Mouse (Mus musculus) thymus, adult 2 months (tissue): Measurements from ENCODE around the gene Vsnl1.

ENCODE experiments used
- CTCF ChIP-seq: fragments of 200-500 bp; IDR thresholded peaks from 2 replicates; pipeline ENCODE4 v1.5.1; 2012; ENCODE audit warnings: mild to moderate bottlenecking, control low read depth, low read length, moderate library complexity, borderline replicate concordance; ENCODE audit not compliant: control insufficient read depth, poor library complexity, insufficient read depth; ENCODE audit errors: extremely low read depth
- POLR2A ChIP-seq: fragments of 200-500 bp; IDR thresholded peaks from 2 replicates; pipeline ENCODE4 v1.6.1; 2012; ENCODE audit warnings: mild to moderate bottlenecking, low read length, control low read depth, moderate library complexity; ENCODE audit not compliant: control insufficient read depth, poor library complexity, insufficient read depth; ENCODE audit errors: extremely low read depth

DNA sequence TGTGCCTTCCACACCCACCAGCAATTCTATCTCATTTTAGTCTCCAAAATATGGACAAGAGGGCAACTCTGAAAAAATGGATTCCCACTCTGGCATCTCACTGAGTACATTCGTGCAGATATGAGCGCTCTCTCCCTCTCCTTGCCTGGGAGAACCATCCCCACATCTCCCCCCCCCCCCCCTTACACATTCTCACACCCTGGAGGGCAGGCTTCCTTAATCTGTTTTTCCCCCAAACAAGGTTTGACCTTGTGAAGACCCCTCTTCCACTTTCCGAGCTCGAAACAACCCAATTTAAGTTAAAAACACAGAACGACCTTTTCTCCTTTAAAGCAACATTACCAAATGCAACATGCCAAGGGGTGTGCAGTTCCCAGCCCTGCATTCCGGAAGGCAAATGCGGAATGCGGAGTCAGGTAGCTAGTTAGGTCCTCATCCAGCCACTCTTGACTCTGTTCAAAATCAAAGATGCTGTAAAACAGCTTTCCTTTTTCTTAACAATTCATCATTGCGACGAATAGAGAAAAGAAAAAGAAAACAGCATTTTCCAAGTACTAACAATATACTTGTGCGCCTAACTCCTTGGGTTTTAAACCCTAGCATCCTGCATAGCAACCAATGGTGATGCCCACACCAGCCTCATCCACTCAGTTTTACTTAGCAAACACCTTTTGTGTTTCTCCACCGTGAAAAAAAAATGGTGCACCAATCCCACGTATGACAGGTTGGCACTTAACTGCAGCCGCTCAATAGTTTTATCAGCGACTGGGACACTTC is 979 bp downstream of the Vsnl1 start:
- TF ChIP-seq CTCF (no peak), POLR2A (no peak)
